Mouse (Mus musculus) heart, adult 8-10 months (tissue): Measurements from ENCODE around the gene Sptbn1. TPM values are rescaled to one million over a fixed set of nuclear protein-coding genes. Genes with fewer than 3 reads are reported as not detected.
A peak's percentile ranks its signal among the peaks of the same experiment; 100 is the strongest.

ENCODE experiments used
- DNase-seq: peaks from one replicate; pipeline ENCODE4 v3.0.0; 2022; ENCODE audit warnings: low spot score
- total RNA-seq, 4 experiments: library from RNA; stranded (reverse); gene quantifications; 2 replicates each; pipeline ENCODE4 v1.2.4; 2022

Gene Sptbn1
- total RNA-seq, 4 experiments from 2014 or later: 542 to 588 (median 572) TPM

- DNase-seq: no peak
These were observed 96.3 kb downstream of the Sptbn1 start for GRCm38 (mm10) chr11:30171586-30172178.

DNA sequence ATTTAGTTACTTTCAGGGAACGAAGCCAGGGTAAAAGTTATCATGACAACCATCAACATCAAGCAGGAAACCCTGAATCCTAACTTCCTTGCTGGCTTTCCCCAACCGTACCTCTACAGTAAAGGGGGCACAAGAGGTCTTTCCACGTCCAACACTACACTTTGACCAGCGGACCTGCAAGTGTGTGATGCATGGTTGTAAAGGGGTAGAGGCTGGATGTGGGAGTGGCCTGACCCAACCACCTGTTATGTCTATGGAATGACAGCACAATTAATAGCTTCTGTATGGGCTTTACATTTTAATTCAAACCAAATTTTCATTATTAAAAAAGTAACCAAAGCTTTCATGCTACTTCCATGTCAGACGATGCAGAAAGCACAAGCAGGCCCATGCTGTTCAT, 96.8 kb downstream of the Sptbn1 start:
- DNase-seq: no peak

- no peak for DNase-seq
These were observed 101.4 kb downstream of the Sptbn1 start for GRCm38 (mm10) chr11:30166551-30166922.

DNA sequence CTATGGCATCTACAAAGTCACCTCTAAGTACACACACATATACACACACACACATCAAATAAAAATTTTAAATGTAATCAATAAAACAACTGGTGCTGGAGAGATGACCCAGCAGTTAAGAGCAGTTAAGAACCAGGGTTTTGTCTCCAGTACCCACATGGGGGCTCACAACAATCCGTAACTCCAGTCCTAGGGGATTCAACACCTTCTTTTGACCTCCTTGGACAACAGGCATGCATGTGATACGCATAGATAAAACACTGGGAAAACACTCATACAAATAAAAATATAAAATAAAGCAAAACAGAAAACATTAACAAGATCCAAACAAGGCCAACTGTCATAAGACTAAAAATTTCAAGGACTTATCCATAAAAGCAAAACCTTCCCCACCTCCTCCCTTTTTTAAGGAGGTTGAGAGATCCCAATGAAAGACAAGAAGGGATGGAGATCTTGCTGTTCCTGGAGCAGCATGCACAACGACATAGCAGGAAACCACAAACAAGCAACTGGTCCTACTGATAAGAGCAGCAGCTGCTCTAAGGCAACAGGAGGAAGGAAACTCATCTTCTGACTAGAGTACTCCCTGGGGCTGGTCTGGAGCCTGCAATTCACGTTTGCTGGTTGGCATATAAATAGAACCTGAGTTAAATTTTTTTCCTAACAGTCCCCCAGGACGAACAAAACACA, 102.0 kb downstream of the Sptbn1 start:
- peak; percentile 79 for DNase-seq

DNA sequence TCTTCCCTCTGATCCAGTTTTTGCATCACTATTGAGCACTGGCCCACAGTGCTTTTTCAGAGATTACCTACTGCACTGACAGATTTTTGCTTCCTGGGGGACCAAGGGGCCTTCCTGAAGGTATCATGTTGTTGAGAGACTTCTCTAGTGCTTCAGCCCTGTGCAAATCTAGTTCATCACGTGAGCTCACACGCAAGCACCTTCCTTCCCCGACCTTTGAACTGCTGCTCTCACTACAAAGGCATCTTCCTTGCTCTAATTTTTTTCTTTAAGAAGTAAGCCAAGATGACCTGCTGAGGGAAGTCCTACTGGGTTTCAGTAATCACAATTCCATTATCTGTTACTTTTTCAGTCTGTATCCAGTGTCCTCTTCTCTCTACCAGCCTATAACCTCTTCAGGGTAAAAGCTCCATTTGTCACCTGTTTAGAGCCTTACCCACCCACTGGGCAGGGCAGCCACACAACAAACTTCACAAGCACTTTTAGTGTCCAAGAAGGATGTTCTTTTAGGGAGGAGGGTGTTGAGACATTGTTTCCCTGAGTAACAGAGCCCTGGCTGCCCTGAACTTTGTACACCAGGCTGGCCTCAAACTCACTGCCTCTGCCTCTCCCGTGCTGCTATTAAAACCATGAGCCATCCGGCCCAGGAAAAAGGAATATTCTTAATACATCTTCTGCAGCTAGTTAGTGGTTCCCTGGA, 103.3 kb downstream of the Sptbn1 start:
- no peak for DNase-seq

- DNase-seq: no peak
These were observed 104.1 kb downstream of the Sptbn1 start for GRCm38 (mm10) chr11:30163870-30164269.

DNA sequence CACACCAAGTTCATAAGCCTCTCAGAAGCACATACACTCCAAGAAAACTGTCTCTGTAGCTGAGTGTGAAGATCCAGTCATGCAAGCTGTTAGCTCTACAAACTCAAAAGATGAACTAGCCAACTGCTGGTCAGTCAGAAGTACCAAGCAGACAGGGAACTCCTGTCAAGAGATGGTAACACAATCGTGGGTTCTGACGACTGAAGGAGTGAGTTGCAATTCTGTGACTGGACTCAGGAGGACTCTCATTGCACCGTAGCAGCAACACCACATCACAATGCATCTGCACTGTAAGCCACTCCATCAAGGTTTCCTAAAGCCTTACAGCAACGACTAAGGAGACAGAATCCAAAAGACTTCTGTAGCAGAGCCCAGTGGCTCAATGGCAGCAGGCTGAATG, 104.9 kb downstream of the Sptbn1 start:
- no peak for DNase-seq

GRCm38 (mm10) chr11:30161744-30162143, 106.2 kb downstream of the Sptbn1 start:
- no peak for DNase-seq

GRCm38 (mm10) chr11:30161173-30161650, 106.8 kb downstream of the Sptbn1 start:
- peak; percentile 96 for DNase-seq

- DNase-seq: peak; percentile 44
These were observed 107.3 kb downstream of the Sptbn1 start for GRCm38 (mm10) chr11:30160625-30161172.

GRCm38 (mm10) chr11:30159545-30160255, 108.3 kb downstream of the Sptbn1 start:
- no peak for DNase-seq

GRCm38 (mm10) chr11:30158028-30158700, 109.8 kb downstream of the Sptbn1 start:
- DNase-seq: no peak

DNA sequence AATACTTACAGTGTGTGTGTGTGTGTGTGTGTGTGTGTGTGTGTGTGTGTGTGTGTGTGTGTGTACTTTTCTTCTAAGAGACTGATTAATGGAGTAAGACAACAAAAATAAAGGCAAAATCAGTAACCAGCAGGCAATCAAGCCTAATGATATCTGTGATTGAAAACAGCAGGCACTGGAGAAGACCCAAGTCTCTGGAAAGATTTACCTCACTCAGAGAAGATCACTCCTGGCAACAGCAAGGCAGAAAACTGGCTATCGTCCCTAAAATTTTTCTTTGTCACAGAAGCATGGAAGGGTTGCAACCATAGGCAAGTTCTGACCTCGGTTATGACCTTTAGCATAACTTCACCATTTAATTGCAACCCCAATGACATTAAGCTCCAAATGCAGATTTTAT, 112.1 kb downstream of the Sptbn1 start:
- DNase-seq: peak; percentile 60

- no peak for DNase-seq
These were observed 113.0 kb downstream of the Sptbn1 start for GRCm38 (mm10) chr11:30154980-30155379.

- no peak for DNase-seq
These were observed 119.1 kb downstream of the Sptbn1 start for GRCm38 (mm10) chr11:30148888-30149287.

DNA sequence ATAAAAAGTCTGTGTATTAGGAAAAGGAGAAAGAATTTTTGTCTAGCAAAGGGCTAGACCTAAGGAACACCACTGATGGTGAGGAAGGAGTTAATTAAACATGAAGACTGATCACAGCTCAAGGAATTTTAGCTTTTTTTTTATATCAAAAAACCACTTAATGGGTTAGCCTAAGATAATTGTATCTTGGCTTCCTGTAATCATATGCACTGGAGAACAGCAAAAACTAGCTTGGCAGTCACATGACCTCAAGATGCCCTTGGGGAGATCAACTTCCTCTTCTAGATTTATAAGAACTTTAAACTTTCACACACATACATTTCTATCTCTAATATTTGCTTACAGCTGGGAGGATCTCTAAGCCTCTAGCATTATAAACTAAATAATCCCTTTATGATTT, 119.6 kb downstream of the Sptbn1 start:
- DNase-seq: no peak

DNA sequence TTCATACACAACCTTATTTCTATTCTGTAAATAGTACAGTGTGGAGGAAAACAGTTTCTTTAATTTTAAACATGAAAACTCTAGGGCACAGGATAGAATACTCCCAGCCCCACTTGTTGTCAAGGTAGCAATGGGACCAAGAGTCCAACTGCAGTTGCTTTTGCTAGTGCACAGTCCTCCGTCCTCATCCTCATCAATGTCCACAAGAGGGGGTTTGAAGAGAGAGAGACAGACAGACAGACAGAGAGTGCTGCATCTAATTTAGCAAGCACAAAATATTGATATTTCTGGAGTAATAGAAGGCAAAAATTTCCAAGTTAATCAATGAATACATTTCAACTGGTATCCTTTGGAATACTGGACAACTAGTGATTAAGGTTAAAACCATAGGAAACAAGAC, 120.1 kb downstream of the Sptbn1 start:
- DNase-seq: no peak

DNA sequence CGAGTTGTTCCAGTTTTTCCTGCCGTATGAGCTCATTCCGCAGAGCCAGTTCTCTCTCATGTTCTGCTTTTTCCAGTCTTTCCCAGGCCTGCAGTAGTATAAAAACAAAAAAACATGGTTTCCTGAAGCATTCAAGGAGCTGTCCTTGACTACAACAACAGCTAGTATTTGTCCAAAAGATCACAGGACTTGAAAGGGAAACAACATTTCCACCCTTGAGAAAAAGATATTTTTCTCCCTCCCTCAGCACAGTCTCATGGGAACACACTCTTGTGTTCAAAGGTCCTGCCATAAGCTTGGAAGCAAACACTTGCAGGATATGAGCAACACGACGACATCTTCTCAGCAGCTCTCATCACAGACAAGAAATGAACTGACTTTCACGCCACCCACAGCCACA, 124.9 kb downstream of the Sptbn1 start:
- DNase-seq: no peak

DNA sequence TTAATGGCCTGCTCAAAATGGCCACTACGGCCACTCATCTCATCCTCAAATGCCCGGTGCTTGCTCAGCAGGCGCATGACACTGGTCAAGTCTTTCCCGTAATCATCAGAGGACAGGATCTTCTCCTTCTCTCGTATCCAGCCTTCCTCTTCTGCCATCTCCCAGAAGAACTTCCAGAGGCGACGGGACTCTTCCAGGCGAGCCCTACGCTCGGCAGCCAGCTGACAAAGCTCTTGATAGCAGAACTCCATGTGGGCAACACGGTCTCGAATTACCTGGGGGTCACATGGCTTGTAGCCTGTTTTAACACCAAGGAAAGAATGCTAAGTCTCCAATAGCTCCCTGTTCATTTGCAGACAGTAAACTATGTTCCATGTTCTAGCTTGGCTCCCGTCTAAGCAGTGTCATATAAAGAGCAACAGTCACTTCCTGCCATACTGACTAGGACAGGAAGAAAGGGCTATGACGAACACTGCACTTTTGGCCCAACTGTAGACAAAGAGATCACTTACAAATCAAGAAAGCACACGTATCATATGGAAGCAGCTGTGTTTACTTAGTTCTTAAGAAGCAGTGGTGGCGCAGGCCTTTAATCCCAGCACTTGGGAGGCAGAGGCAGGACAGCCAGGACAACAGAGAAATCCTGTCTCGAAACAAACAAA, 128.7 kb downstream of the Sptbn1 start:
- no peak for DNase-seq

GRCm38 (mm10) chr11:30137081-30137480, 130.9 kb downstream of the Sptbn1 start:
- no peak for DNase-seq

GRCm38 (mm10) chr11:30134058-30134457, 133.9 kb downstream of the Sptbn1 start:
- DNase-seq: no peak
